Mouse (Mus musculus): ENCODE data around the gene Gm45234. TPM values are rescaled to one million over a fixed set of nuclear protein-coding genes. Genes with fewer than 3 reads are reported as not detected.

Gene Gm45234
- total and polyA plus RNA-seq, 3 experiments, result not detected

DNA sequence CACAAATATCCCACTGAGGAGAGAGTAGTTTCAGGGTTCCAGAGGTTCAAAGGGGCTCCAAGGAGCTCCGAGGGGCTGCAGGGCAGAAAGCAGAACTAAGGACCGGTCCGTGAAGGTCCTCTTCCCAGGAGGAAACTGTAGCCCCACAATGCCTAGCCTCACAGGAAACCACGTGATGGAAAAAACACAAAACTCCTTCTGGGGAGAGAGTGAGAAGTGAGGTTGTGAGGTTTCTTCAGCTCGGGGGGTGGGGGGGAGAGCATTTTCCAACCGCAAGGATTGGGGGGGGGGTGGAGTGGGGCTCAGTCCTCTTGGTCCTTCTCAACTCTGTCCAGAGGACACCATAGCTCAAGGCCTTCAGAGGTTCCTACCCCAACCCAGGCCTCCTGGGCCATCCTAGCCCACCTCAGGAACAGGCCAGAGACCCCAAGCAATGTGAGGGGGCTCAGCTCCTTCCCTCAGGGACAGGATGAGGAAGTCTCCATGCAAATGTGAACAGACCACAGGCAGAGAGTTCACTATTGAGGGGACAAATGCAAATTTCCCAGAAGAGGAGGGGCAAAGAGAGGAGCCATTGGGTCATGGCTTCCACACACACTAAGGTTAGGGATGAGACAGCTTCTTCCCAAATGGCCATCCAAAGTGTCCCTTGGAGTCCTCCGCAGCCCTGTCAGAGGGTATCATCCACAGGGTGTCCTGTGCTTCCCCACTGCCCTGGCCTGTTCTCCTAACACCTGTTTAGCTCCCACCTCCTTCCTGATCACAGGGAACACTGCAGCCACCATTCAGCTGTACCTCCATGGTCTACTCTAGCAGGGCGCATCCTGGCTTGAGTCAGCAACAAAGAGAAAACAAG lies 25.7 kb downstream of the Gm45234 start:
- peaks cover 36% of the 10 kb centered on the region for H3K79me2 ChIP-seq (replicated peaks; ENCODE audit: control insufficient read depth, extremely low read depth, insufficient read depth, poor library complexity, severe bottlenecking)
- peak overlapping the region; percentile 96 for H3K27ac ChIP-seq (ENCODE audit: insufficient read depth, low read depth)
- H3K4me2 ChIP-seq (ENCODE audit: insufficient read depth, low read depth, poor library complexity, severe bottlenecking), result peak overlapping the region; percentile 78
- H3K9me3 ChIP-seq (replicated peaks; ENCODE audit: low read length), result no peaks in the 10 kb centered on the region
- no peaks in the 10 kb centered on the region for H3K27me3 ChIP-seq (replicated peaks)
- peak overlapping the region in 2 of 3 experiments; percentile 30 to 69 for H3K4me3 ChIP-seq (replicated peaks in 1 of 3; ENCODE audit: low read depth in 2 of 3, low read length in 2 of 3, poor library complexity in 1 of 3)
- peak overlapping the region; percentile 71 for H3K9ac ChIP-seq (ENCODE audit: insufficient read depth, low read depth)
- dilution Hi-C loops (cut with MboI; ENCODE audit: extremely low pct_ligation_motif_present, extremely low pct_unique_long_range_greater_than_20kb, low sequenced_read_pairs) (no loop called here), in situ Hi-C loops (cut with MboI; ENCODE audit: low pct_ligation_motif_present, low pct_unique_long_range_greater_than_20kb, low sequenced_read_pairs) (no loop called here)
- DNase-seq (ENCODE audit: extremely low read depth), result peak; percentile 94
- H3K36me3 ChIP-seq (replicated peaks in 1 of 2; ENCODE audit: control insufficient read depth in 1 of 2, insufficient read depth in 1 of 2, low read length in 1 of 2), result peaks cover 46 to 58% of the 10 kb centered on the region in 2 experiments
- H3K4me1 ChIP-seq (ENCODE audit: control insufficient read depth in 1 of 2, insufficient read depth in 2 of 2), result peaks cover 33 to 68% of the 10 kb centered on the region in 2 experiments
- TF ChIP-seq CHD2 (IDR thresholded peaks at IDR 0.05; ENCODE audit: low read length) (peak; percentile 65; the same call in 1 of the 2 replicates), POLR2A (IDR thresholded peaks at IDR 0.05; ENCODE audit: low read depth, low read length) (peak; percentile 71), ZMIZ1 (IDR thresholded peaks at IDR 0.05; ENCODE audit: low read depth, low read length) (peak; percentile 81; the same call in 1 of the 2 replicates), TCF12 (IDR thresholded peaks at IDR 0.05; ENCODE audit: low read depth, low read length) (peak; percentile 77), ZKSCAN1 (IDR thresholded peaks at IDR 0.05; ENCODE audit: borderline replicate concordance, low read depth, low read length) (no peak), MAZ (IDR thresholded peaks at IDR 0.05; ENCODE audit: low read depth, low read length) (peak; percentile 88; the same call in 1 of the 2 replicates), POLR2AphosphoS2 (IDR thresholded peaks at IDR 0.05; ENCODE audit: low read depth, low read length) (peak; percentile 72; the same call in 1 of the 2 replicates), HCFC1 (IDR thresholded peaks at IDR 0.05; ENCODE audit: low read depth, low read length) (0 out of 2 replicates have a peak, but pooled peaks have one; percentile 7), BHLHE40 (IDR thresholded peaks at IDR 0.05; ENCODE audit: low read depth, low read length) (peak; percentile 92), TBP (conservative IDR thresholded peaks at IDR 0.05; ENCODE audit: low read depth, low read length) (peak; percentile 58; the same call in 1 of the 2 replicates), ZC3H11A (IDR thresholded peaks at IDR 0.05; ENCODE audit: low read depth, low read length) (no peak), KAT2A (IDR thresholded peaks at IDR 0.05; ENCODE audit: insufficient replicate concordance, low read length) (no peak), MAX (IDR thresholded peaks at IDR 0.05; ENCODE audit: low read length) (peak; percentile 87), SMC3 (IDR thresholded peaks at IDR 0.05; ENCODE audit: low read depth, low read length) (peak; percentile 8; the same call in 1 of the 2 replicates), NRF1 (IDR thresholded peaks at IDR 0.05; ENCODE audit: low read depth, low read length) (no peak; the same call in 1 of the 2 replicates), MYC (IDR thresholded peaks at IDR 0.05; ENCODE audit: low read depth, low read length) (no peak), UBTF (IDR thresholded peaks at IDR 0.05; ENCODE audit: low read depth, low read length) (no peak), SIN3A (IDR thresholded peaks at IDR 0.05; ENCODE audit: low read length) (peak; percentile 54; the same call in 1 of the 2 replicates), JUN (IDR thresholded peaks at IDR 0.05; ENCODE audit: insufficient read depth, low read depth, low read length) (no peak; the same call in 1 of the 2 replicates), MAFK (IDR thresholded peaks at IDR 0.05; ENCODE audit: insufficient replicate concordance, low read length) (0 out of 2 replicates have a peak, but pooled peaks have one; percentile 30), ETS1 (conservative IDR thresholded peaks at IDR 0.05; ENCODE audit: low read depth, low read length) (peak; percentile 71), USF2 (conservative IDR thresholded peaks at IDR 0.05; ENCODE audit: low read depth, low read length) (peak; percentile 89), ZNF384 (IDR thresholded peaks at IDR 0.05; ENCODE audit: low read depth, low read length) (no peak), USF1 (IDR thresholded peaks at IDR 0.05; ENCODE audit: low read depth, low read length) (peak; percentile 90), GABPA (IDR thresholded peaks at IDR 0.05; ENCODE audit: insufficient replicate concordance, low read depth, low read length) (no peak), NELFE (IDR thresholded peaks at IDR 0.05; ENCODE audit: low read depth, low read length) (peak; percentile 66; the same call in 1 of the 2 replicates), JUND (conservative IDR thresholded peaks at IDR 0.05; ENCODE audit: low read depth, low read length) (peak; percentile 30; the same call in 1 of the 2 replicates), CHD1 (IDR thresholded peaks at IDR 0.05; ENCODE audit: low read depth, low read length) (peak; percentile 90; the same call in 1 of the 2 replicates), E2F4 (IDR thresholded peaks at IDR 0.05; ENCODE audit: insufficient replicate concordance, low read depth, low read length) (no peak), RAD21 (IDR thresholded peaks at IDR 0.05; ENCODE audit: low read depth, low read length) (no peak), IRF4 (IDR thresholded peaks at IDR 0.05; ENCODE audit: low read depth, low read length) (peak; percentile 73), RCOR1 (conservative IDR thresholded peaks at IDR 0.05; ENCODE audit: low read depth, low read length) (no peak), MEF2A (IDR thresholded peaks at IDR 0.05; ENCODE audit: borderline replicate concordance, low read depth, low read length) (peak; percentile 71; the same call in 1 of the 2 replicates), MXI1 (IDR thresholded peaks at IDR 0.05; ENCODE audit: low read depth, low read length) (no peak), PAX5 (IDR thresholded peaks at IDR 0.05; ENCODE audit: low read length) (no peak), CTCF (conservative IDR thresholded peaks at IDR 0.05 in 1 of 2, IDR thresholded peaks at IDR 0.05 in 1 of 2; ENCODE audit: low read depth in 2 of 2, low read length in 2 of 2) (no peak), EP300 (IDR thresholded peaks at IDR 0.05; ENCODE audit: low read length) (peak; percentile 42)

Measured in CH12.LX (cell line).